Mouse (Mus musculus) cerebellum, adult 11-12 months (tissue): ENCODE measurements around the gene Gm1979.
"Not testable (repeated sequence)": the region's sequence is repeated elsewhere in the genome, so short reads cannot be mapped to it uniquely, and the experiment has no call there.

Source experiments
- DNase-seq: peaks from one replicate; pipeline ENCODE4 v3.0.0; 2022

The Gm1979 gene

DNA sequence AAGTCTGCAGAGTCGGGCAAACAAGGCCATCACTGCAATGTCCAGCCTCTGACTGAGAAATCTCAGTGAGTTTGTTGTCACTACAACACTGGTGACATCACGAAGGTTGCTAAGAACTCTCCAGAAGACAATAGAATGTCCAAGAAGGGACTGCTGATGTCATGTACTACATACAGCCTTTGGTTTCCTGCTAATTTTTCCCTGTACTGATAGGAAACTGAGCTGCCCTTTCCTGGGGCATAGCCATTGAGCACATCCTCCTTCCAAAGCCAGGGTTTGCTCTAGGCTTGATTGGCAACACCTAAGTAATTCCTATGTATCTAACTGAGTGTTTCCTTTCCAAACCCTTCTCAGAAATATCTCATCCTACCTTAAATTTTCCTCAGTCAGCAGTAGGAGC, at the start of gene Gm1979:
Gene Gm1979 (minus strand): TSS at position 101 of the 400 bp plus-strand sequence.
- DNase-seq = not testable (repeated sequence)

DNA sequence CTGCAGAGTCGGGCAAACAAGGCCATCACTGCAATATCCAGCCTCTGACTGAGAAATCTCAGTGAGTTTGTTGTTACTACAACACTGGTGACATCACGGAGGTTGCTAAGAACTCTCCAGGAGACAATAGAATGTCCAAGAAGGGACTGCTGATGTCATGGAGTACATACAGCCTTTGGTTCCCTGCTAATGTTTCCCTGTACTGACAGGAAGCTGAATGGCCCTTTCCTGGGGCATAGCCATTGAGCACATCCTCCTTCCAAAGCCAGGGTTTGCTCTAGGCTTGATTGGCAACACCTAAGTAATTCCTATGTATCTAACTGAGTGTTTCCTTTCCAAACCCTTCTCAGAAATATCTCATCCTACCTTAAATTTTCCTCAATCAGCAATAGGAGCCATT, 34.9 kb upstream of the Gm1979 start, which contains the start of gene Speer4a:
Gene Speer4a (minus strand): TSS at position 101 of the 400 bp plus-strand sequence.
- DNase-seq = not testable (repeated sequence)

DNA sequence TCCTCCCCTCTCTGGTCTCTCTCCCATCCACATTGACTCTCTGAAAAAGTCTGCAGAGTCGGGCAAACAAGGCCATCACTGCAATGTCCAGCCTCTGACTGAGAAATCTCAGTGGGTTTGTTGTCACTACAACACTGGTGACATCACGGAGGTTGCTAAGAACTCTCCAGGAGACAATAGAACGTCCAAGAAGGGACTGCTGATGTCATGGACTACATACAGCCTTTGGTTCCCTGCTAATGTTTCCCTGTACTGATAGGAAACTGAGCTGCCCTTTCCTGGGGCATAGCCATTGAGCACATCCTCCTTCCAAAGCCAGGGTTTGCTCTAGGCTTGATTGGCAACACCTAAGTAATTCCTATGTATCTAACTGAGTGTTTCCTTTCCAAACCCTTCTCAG, 18.2 kb upstream of the Gm1979 start, which contains the start of gene Gm5862:
Gene Gm5862 (minus strand): TSS at position 101 of the 400 bp plus-strand sequence.
- not testable (repeated sequence) for DNase-seq

DNA sequence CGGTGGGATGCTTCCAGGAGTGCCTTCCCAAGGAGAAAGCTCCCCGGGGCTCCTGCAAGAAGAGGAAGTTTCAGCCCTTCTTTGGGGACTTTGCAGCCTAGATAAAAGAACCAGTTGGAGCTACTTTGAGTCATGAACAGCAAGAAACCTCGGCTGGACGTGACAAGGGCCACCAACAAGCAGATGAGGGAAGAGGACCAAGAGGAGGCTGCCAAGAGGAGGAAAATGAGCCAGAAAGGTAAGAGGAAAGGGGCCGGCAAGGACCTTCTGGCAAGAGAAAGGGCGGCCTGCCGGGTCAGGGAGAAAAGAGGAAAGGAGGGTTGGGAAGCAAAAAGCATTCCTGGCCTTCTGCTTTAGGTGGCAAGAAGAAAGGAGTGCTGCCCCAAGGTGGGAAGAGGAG, 3.1 kb upstream of the Gm1979 start:
- DNase-seq = not testable (repeated sequence)

DNA sequence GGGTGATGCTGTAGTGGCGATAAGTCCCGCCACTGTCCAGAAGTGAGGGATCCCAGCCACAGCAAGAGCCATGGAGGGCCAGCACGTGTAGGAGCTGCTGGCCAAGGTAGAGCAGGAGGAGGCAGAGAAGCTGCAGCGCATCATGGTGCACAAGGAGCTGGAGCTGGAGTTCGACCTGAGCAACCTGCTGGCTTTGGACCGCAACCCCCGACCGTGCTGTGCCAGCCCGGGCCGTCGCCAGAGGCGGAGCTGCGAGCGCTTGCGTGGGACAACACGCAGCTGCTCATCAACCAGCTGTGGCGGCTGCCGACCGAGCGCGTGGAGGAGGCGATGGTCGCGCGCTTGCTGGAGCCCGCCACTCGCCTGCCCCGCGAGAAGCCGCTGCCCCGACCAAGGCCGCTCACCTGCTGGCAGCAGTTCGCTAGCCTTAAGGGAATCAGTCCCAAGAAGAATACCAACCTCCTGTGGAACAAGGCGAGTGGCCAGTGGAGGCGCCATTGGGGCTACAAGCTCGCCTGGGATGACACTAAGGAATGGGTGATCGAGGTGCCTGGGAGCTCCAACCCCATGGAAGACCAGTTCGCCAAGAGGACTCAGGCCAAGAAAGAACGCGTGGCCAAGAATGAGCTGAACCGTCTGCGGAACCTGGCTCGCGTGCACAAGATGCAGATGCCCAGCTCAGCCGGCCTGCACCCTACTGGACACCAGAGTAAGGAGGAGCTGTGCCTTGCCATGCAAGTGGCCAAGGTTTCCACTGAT, 2.5 kb upstream of the Gm1979 start:
- peak; percentile 31 for DNase-seq

DNA sequence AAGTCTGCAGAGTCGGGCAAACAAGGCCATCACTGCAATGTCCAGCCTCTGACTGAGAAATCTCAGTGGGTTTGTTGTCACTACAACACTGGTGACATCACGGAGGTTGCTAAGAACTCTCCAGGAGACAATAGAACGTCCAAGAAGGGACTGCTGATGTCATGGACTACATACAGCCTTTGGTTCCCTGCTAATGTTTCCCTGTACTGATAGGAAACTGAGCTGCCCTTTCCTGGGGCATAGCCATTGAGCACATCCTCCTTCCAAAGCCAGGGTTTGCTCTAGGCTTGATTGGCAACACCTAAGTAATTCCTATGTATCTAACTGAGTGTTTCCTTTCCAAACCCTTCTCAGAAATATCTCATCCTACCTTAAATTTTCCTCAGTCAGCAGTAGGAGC, 16.0 kb downstream of the Gm1979 start, which contains the start of gene Gm21698:
Gene Gm21698 (minus strand): TSS at position 101 of the 400 bp plus-strand sequence.
- DNase-seq = not testable (repeated sequence)

DNA sequence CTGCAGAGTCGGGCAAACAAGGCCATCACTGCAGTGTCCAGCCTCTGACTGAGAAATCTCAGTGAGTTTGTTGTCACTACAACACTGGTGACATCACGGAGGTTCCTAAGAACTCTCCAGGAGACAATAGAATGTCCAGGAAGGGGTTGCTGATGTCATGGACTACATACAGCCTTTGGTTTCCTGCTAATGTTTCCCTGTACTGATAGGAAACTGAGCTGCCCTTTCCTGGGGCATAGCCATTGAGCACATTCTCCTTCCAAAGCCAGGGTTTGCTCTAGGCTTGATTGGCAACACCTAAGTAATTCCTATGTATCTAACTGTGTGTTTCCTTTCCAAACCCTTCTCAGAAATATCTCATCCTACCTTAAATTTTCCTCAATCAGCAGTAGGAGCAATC, 32.0 kb downstream of the Gm1979 start, which contains the start of gene Gm21680:
Gene Gm21680 (minus strand): TSS at position 101 of the 400 bp plus-strand sequence.
- DNase-seq = not testable (repeated sequence)

DNA sequence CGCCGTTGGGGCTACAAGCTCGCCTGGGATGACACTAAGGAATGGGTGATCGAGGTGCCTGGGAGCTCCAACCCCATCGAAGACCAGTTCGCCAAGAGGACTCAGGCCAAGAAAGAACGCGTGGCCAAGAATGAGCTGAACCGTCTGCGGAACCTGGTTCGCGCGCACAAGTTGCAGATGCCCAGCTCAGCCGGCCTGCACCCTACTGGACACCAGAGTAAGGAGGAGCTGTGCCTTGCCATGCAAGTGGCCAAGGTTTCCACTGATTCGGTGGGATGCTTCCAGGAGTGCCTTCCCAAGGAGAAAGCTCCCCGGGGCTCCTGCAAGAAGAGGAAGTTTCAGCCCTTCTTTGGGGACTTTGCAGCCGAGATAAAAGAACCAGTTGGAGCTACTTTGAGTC, 47.5 kb downstream of the Gm1979 start:
- DNase-seq = not testable (repeated sequence)

DNA sequence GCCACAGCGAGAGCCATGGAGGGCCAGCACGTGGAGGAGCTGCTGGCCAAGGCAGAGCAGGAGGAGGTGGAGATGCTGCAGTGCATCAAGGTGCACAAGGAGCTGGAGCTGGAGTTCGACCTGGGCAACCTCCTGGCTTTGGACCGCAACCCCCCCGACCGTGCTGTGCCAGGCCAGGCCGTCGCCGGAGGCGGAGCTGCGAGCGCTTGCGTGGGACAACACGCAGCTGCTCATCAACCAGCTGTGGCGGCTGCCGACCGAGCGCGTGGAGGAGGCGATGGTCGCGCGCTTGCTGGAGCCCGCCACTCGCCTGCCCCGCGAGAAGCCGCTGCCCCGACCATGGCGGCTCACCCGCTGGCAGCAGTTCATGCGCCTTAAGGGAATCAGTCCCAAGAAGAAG, 48.0 kb downstream of the Gm1979 start:
- not testable (repeated sequence) for DNase-seq

DNA sequence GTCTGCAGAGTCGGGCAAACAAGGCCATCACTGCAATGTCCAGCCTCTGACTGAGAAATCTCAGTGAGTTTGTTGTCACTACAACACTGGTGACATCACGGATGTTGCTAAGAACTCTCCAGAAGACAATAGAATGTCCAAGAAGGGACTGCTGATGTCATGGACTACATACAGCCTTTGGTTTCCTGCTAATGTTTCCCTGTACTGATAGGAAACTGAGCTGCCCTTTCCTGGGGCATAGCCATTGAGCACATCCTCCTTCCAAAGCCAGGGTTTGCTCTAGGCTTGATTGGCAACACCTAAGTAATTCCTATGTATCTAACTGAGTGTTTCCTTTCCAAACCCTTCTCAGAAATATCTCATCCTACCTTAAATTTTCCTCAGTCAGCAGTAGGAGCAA, 50.3 kb downstream of the Gm1979 start, which contains the start of gene Gm21671:
Gene Gm21671 (minus strand): TSS at position 101 of the 400 bp plus-strand sequence.
- not testable (repeated sequence) for DNase-seq
